Mouse (Mus musculus) lung, adult 2 months (tissue): Measurements from ENCODE around the gene Arcn1.

ENCODE experiments used
- CTCF ChIP-seq: fragments of 200-500 bp; IDR thresholded peaks from 2 replicates; pipeline ENCODE4 v1.5.1; 2011; ENCODE audit warnings: mild to moderate bottlenecking, low read length, control low read depth; ENCODE audit not compliant: insufficient read depth
- POLR2A ChIP-seq: fragments of 200-500 bp; IDR thresholded peaks from 2 replicates; pipeline ENCODE4 v1.6.1; 2011; ENCODE audit warnings: low read depth, mild to moderate bottlenecking, control low read depth, low read length, borderline replicate concordance; ENCODE audit errors: extremely low read depth

DNA sequence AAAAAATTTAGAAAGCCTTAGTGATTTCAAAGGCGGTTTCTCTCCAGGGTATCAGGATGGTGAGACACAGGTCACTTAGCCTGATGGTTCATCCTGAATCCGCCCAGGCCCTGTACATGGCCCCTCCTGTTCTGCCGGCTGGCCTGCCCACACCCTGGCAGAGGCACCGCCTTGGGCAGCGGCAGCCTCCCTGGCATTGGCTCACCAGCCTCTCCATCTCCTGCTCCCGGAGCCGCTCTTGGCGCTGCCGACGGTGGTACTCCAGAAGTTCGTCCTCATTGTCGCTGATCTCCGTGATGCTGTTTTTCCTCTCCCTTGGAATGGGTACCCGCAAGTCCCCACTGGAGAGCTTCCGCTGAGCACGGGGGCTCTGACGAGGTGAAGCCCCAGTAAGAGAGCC, 52.5 kb downstream of the Arcn1 start:
- TF ChIP-seq POLR2A (no peak), CTCF (no peak)
